ENCODE assay signal across 15 mouse cellular contexts in genomic region chr14:74859154-74859553, GRCm38 (mm10).
"Had no signal": no experiment of that assay in that cellular context is flagged by ENCODE, and none has a peak within 500 bp of the region (broad histone marks: within the 10 kb centered on the region; RNA-seq: fewer than 3 reads in every experiment).

No protein-coding gene starts in this region.

- DNase-seq: liver, postnatal 0 days; lung, adult 2 months; lung, postnatal 14 days; lung, postnatal 36 days; retina, postnatal 1 day; right cerebral cortex, adult 18-20 months; right cerebral cortex, postnatal 25 days; right cerebral cortex, postnatal 4 days; spleen, adult 18-20 months; thymus, adult 18-20 months; thymus, postnatal 14 days; thymus, postnatal 36 days had no signal

- ATAC-seq: liver, postnatal 0 days; lung, postnatal 0 days; midbrain, embryonic 13.5 days; midbrain, embryonic 15.5 days had no signal
